Mouse (Mus musculus): Measurements from ENCODE around the gene Tns3. TPM values are rescaled to one million over a fixed set of nuclear protein-coding genes. Genes with fewer than 3 reads are reported as not detected.
"Not testable (repeated sequence)": the region's sequence is repeated elsewhere in the genome, so short reads cannot be mapped to it uniquely, and the experiment has no call there.

Gene Tns3
- polyA plus RNA-seq, 1 experiment = 57.4 TPM

- Histone ChIP-seq H3K27me3 (ENCODE audit: control insufficient read depth, insufficient read depth, insufficient read length) (no peaks in the 10 kb centered on the region), H3K79me3 (ENCODE audit: low read depth) (no peaks in the 10 kb centered on the region), H3K4me3 (ENCODE audit: insufficient read depth, poor library complexity, severe bottlenecking) (no peak overlapping the region), H3ac (ENCODE audit: control insufficient read depth, insufficient read length, low read depth) (no peak overlapping the region), H3K36me3 (ENCODE audit: control insufficient read depth, insufficient read depth) (peaks cover 28% of the 10 kb centered on the region), H3K79me2 (ENCODE audit: control insufficient read depth, insufficient read depth) (no peaks in the 10 kb centered on the region)
- no peak for TF ChIP-seq MYOG (IDR thresholded peaks at IDR 0.05; ENCODE audit: control insufficient read depth, extremely low read depth, insufficient read length)
- no peak for TF ChIP-seq CTCF (IDR thresholded peaks at IDR 0.05; ENCODE audit: control insufficient read depth, insufficient read depth, insufficient read length)
- no peak for TF ChIP-seq MAX (IDR thresholded peaks at IDR 0.05)
- no peak for TF ChIP-seq CEBPB (IDR thresholded peaks at IDR 0.05; ENCODE audit: low read depth)
- no peak for TF ChIP-seq USF1 (IDR thresholded peaks at IDR 0.05; ENCODE audit: low read depth)
- TF ChIP-seq MYOD1 (IDR thresholded peaks at IDR 0.05; ENCODE audit: control insufficient read depth, insufficient read length, low read depth) = no peak
- TF ChIP-seq FOSL1 (IDR thresholded peaks at IDR 0.05; ENCODE audit: insufficient read depth, low read length, poor library complexity, severe bottlenecking) = no peak
Measured at GRCm38 (mm10) chr11:8539593-8540265, 124.6 kb downstream of the Tns3 start.

DNA sequence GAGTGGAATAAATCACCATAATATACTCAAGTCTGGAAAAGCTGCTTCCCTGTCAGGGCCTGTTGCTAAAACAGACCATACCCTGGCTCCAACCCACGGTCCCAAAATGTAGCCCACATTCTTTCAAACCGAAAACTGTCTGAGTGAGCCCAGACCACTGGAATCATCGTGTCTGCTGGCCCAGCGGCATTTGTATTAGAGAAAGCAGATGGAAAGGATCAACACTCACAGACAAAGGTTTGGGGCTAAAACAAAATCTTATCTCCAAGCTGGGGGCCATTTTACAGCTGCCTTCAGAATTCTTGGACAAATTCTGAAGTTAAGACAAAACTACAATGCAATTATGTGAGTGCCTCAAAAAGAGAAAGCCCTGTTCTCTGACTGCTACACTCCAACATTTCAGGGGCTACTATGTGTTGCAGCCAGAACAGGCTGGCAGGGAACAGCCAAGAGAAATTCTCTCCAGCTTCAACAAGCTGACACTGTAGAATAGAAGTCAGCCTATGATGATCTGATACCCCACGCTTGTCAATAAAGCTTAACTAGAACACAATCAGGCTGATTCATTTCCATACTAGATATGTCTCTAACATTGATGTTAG lies 127.2 kb downstream of the Tns3 start:
- Histone ChIP-seq H3K79me3 (ENCODE audit: low read depth) (no peaks in the 10 kb centered on the region), H3K36me3 (ENCODE audit: control insufficient read depth, insufficient read depth) (peaks cover 20% of the 10 kb centered on the region), H3ac (ENCODE audit: control insufficient read depth, insufficient read length, low read depth) (no peak overlapping the region), H3K79me2 (ENCODE audit: control insufficient read depth, insufficient read depth) (no peaks in the 10 kb centered on the region), H3K27me3 (ENCODE audit: control insufficient read depth, insufficient read depth, insufficient read length) (no peaks in the 10 kb centered on the region), H3K4me3 (ENCODE audit: insufficient read depth, poor library complexity, severe bottlenecking) (no peak overlapping the region)
- TF ChIP-seq FOSL1 (IDR thresholded peaks at IDR 0.05; ENCODE audit: insufficient read depth, low read length, poor library complexity, severe bottlenecking) (no peak), MAX (IDR thresholded peaks at IDR 0.05) (no peak), MYOG (IDR thresholded peaks at IDR 0.05; ENCODE audit: control insufficient read depth, extremely low read depth, insufficient read length) (no peak), CTCF (IDR thresholded peaks at IDR 0.05; ENCODE audit: control insufficient read depth, insufficient read depth, insufficient read length) (no peak), MYOD1 (IDR thresholded peaks at IDR 0.05; ENCODE audit: control insufficient read depth, insufficient read length, low read depth) (no peak), CEBPB (IDR thresholded peaks at IDR 0.05; ENCODE audit: low read depth) (no peak), USF1 (IDR thresholded peaks at IDR 0.05; ENCODE audit: low read depth) (no peak)

DNA sequence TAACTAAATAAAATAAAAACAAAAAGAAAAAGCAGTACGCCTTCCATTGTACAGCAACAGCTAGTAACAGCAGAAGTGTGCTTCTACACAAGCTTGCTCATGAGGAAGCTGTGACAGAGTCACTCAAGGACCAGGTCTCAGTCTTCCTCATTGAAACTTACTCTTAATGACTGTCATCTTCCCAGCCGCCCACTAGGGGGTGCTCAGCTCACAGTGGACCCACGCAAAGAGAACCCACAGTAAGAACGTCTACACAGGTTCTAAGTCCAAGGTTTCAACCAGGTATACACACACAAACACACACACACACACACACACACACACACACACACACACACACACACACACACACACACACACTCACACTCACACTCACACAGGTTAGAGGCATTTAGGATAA lies 129.4 kb downstream of the Tns3 start:
- Histone ChIP-seq H3K79me3 (ENCODE audit: low read depth) (no peaks in the 10 kb centered on the region), H3K79me2 (ENCODE audit: control insufficient read depth, insufficient read depth) (no peaks in the 10 kb centered on the region), H3K36me3 (ENCODE audit: control insufficient read depth, insufficient read depth) (peaks cover 25% of the 10 kb centered on the region), H3K4me3 (ENCODE audit: insufficient read depth, poor library complexity, severe bottlenecking) (no peak overlapping the region), H3K27me3 (ENCODE audit: control insufficient read depth, insufficient read depth, insufficient read length) (no peaks in the 10 kb centered on the region), H3ac (ENCODE audit: control insufficient read depth, insufficient read length, low read depth) (no peak overlapping the region)
- no peak for TF ChIP-seq MYOG (IDR thresholded peaks at IDR 0.05; ENCODE audit: control insufficient read depth, extremely low read depth, insufficient read length)
- TF ChIP-seq MAX (IDR thresholded peaks at IDR 0.05) = no peak
- TF ChIP-seq USF1 (IDR thresholded peaks at IDR 0.05; ENCODE audit: low read depth) = no peak
- TF ChIP-seq MYOD1 (IDR thresholded peaks at IDR 0.05; ENCODE audit: control insufficient read depth, insufficient read length, low read depth) = no peak
- TF ChIP-seq CTCF (IDR thresholded peaks at IDR 0.05; ENCODE audit: control insufficient read depth, insufficient read depth, insufficient read length) = no peak
- TF ChIP-seq FOSL1 (IDR thresholded peaks at IDR 0.05; ENCODE audit: insufficient read depth, low read length, poor library complexity, severe bottlenecking) = no peak
- TF ChIP-seq CEBPB (IDR thresholded peaks at IDR 0.05; ENCODE audit: low read depth) = no peak

DNA sequence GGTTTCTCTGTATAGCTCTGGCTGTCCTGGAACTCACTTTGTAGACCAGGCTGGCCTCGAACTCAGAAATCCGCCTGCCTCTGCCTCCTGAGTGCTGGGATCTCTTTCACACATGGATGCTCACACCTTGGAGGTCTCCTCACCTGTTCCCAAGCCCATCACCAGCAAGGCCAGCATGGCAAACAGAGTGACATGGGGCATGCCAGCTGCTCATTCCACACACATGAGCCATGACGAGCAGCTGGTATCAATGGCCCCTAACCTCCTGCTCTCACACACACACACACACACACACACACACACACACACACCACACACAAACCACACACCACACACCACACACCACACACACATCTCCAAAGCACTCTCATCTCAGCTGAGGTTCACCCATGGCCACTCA lies 131.6 kb downstream of the Tns3 start:
- H3K36me3 ChIP-seq (ENCODE audit: control insufficient read depth, insufficient read depth) = peaks cover 34% of the 10 kb centered on the region
- not testable (repeated sequence) for H3K27me3 ChIP-seq (ENCODE audit: control insufficient read depth, insufficient read depth, insufficient read length); H3K79me3 ChIP-seq (ENCODE audit: low read depth); H3ac ChIP-seq (ENCODE audit: control insufficient read depth, insufficient read length, low read depth); H3K79me2 ChIP-seq (ENCODE audit: control insufficient read depth, insufficient read depth); H3K4me3 ChIP-seq (ENCODE audit: insufficient read depth, poor library complexity, severe bottlenecking)

DNA sequence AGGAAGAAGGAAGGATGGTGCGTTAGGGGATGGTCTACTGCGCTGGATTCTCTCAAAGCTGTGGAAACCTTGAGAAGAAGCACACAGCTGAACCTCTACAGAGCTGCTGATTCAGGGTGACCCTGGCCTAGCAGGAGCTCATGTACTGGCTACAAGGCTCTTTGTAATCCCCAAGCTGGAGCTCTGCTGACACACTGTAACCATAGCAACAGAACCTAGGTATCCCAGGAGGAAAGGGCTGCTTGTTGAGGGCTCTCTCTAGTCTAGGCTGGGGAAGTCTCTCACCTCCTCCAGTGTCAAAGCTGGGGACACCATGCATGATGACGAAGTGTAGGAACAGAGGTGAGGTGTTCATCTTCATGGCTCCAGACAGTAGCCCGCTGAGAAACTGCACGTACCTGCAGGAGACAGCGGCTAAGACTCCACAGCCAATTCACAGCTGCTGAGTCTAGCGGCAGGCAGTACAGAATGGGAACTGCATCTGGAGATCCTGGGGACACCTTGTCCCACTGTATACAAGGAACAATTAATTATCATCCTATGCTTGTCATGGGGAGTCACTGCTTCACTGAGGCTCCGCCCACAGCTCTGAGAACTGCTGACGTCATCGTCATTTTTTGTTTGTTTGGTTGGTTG lies 132.1 kb downstream of the Tns3 start:
- Histone ChIP-seq H3K79me2 (ENCODE audit: control insufficient read depth, insufficient read depth) (peaks cover under 1% of the 10 kb centered on the region), H3K27me3 (ENCODE audit: control insufficient read depth, insufficient read depth, insufficient read length) (no peaks in the 10 kb centered on the region), H3K79me3 (ENCODE audit: low read depth) (peaks cover 1% of the 10 kb centered on the region), H3ac (ENCODE audit: control insufficient read depth, insufficient read length, low read depth) (no peak overlapping the region), H3K36me3 (ENCODE audit: control insufficient read depth, insufficient read depth) (peaks cover 34% of the 10 kb centered on the region), H3K4me3 (ENCODE audit: insufficient read depth, poor library complexity, severe bottlenecking) (no peak overlapping the region)
- TF ChIP-seq MAX (IDR thresholded peaks at IDR 0.05) (no peak), MYOD1 (IDR thresholded peaks at IDR 0.05; ENCODE audit: control insufficient read depth, insufficient read length, low read depth) (no peak), USF1 (IDR thresholded peaks at IDR 0.05; ENCODE audit: low read depth) (no peak), CTCF (IDR thresholded peaks at IDR 0.05; ENCODE audit: control insufficient read depth, insufficient read depth, insufficient read length) (no peak), MYOG (IDR thresholded peaks at IDR 0.05; ENCODE audit: control insufficient read depth, extremely low read depth, insufficient read length) (no peak), CEBPB (IDR thresholded peaks at IDR 0.05; ENCODE audit: low read depth) (no peak), FOSL1 (IDR thresholded peaks at IDR 0.05; ENCODE audit: insufficient read depth, low read length, poor library complexity, severe bottlenecking) (no peak)

All from C2C12 (cell line).